Mouse (Mus musculus): Measurements from ENCODE around the gene Tc2n.
"Not testable (repeated sequence)": the region's sequence is repeated elsewhere in the genome, so short reads cannot be mapped to it uniquely, and the experiment has no call there.

The Tc2n gene

GRCm38 (mm10) chr12:101718054-101718754 lies at the start of gene Tc2n:
Tc2n (minus strand) TSS chr12:101718523.
- peak; percentile 78 for DNase-seq (ENCODE audit: low spot score)

- no peak for DNase-seq (ENCODE audit: low spot score)
These were observed 49.2 kb upstream of the Tc2n start for GRCm38 (mm10) chr12:101767306-101768053.

GRCm38 (mm10) chr12:101766228-101766852 lies 48.0 kb upstream of the Tc2n start:
- DNase-seq (ENCODE audit: low spot score): peak; percentile 4

GRCm38 (mm10) chr12:101764870-101765269 lies 46.5 kb upstream of the Tc2n start:
- DNase-seq (ENCODE audit: low spot score): no peak

DNA sequence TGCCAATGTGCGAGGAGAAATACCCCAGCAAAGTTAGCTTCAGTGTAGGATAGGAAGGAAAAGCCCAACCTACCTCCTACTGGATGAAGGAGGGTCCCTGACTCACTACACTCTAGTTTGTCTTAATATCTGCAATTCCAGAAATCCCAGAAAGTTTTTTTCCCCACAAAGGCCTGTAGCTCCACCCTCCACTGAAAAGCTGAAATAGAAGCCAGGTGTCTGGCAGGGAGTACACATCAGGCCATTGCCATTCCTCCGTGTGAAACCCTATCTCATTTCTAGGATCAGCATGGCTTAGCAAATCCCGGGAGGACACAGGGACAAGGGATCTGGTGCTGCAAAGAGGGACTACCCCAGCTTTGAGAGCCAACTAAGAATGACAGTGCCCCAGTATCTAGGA lies 44.7 kb upstream of the Tc2n start:
- no peak for DNase-seq (ENCODE audit: low spot score)

- no peak for DNase-seq (ENCODE audit: low spot score)
These were observed 43.7 kb upstream of the Tc2n start for GRCm38 (mm10) chr12:101762054-101762453.

- no peak for DNase-seq (ENCODE audit: low spot score)
These were observed 41.2 kb upstream of the Tc2n start for GRCm38 (mm10) chr12:101759440-101760045.

DNA sequence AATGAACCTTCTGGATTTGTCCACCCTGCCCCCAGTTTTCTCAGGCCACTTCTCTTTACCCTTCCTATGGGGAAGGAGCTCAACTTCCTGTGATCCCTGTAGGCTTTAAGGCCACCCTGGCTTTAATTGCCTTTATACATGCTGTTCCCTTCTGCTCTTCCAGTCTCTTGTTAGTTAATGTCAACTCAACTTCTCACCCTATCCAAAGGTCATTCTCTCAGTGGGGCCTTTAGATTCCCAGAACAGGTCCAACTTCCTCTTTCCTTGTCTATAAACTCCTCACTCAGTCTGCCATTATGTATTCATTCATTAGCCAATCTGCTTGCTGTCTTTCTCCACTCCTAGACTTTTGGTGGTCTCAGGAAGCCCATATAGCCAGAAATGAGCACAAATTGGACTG lies 40.4 kb upstream of the Tc2n start:
- DNase-seq (ENCODE audit: low spot score): no peak

- DNase-seq (ENCODE audit: low spot score): no peak
These were observed 24.1 kb upstream of the Tc2n start for GRCm38 (mm10) chr12:101742375-101742774.

GRCm38 (mm10) chr12:101740486-101740885 lies 22.2 kb upstream of the Tc2n start:
- no peak for DNase-seq (ENCODE audit: low spot score)

- DNase-seq (ENCODE audit: low spot score): no peak
These were observed 21.7 kb upstream of the Tc2n start for GRCm38 (mm10) chr12:101740045-101740444.

DNA sequence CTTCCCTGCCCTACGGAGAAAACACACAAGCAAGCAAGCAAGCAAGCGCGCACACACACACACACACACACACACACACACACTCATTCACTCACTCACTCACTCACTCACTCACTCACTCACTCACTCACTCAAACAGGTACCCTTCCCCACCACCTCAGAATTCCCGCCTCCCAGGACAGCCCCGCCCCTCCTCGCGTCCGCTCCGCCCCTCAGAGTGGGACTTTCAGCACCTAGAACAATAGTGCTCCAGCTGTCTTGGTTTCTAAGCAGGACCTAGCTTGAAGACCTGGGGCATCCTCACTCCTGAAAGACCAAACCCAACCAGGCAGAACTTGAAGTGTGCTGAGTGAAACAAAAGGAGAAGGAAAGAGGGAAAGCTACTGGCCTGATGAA lies 430 bp upstream of the Tc2n start:
- peak; percentile 60 for DNase-seq (ENCODE audit: low spot score)

DNA sequence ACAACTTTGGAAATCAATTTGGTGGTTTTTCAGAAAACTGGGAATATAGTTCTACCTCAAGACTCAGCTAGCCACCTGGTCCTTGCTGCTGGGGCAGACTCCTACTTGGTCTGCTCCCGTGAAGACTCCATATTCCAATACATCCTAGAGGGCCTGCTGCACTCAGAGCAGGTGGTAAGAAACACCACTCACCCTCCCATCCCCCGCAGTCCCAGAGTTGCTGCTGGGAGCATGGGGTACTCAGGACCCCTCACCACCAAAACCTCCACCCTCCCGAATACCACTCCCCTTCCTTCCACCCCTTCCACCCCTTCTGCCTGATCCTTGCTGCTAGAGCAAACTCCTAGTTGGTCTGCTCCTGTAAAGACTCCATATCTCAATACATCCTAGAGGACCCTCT lies 19.1 kb downstream of the Tc2n start:
- no peak for DNase-seq (ENCODE audit: low spot score)

GRCm38 (mm10) chr12:101696521-101696920 lies 21.8 kb downstream of the Tc2n start:
- no peak for DNase-seq (ENCODE audit: low spot score)

DNA sequence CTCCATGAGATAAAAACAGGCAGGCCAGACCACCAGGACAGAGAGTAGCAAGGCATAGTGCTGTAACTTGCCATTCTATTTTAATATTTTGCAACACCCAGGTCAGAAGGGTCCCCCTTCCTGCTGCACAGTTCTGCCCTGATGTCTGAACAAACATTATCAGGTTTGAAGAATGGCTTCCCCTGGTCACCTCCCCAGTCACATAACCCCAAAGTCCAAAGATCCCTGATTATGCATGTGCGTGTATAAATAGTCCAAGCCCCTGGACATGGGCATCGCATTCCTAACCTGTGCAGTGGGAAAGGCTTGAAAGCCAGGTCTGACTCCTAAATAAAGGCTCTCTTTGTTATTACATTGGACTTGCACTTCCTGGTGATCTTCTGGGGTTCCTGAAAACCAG lies 37.8 kb downstream of the Tc2n start:
- no peak for DNase-seq (ENCODE audit: low spot score)

DNA sequence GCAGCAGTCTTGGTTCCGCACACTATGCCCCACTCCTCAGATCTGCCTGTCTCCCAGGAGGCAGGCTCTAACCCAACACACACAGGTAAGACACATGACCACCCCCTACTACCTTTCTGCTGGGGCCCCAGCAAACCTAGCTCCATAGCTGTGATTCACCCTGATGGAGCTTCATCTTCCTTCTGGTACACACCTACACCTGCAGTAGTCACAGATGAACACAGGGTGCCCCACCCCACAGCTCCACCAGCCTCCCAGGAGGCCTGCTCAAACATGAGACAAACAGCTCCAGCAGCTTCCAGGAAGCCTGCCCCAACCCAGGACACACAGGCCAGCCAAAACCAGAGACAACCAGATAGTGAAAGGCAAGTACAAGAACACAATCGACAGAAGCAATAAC lies 50.8 kb downstream of the Tc2n start:
- DNase-seq (ENCODE audit: low spot score): no peak

DNA sequence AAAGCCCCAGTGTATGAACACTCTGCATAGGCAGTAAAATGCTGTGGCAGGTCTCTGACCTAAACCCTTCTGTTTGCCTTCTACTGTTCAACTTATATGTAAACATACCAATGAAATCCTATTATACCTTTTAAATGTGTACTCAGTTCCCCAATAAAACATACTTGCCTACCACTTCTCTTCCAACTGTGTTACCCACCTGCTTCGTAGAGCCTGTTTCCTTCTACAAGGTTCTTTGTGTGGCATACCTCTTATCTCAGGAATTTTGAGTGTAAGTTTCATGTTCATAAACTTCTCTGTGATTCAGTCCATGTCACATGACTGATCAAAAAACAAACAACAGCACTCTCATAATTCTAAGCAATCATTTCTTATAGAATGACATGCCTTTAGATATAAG lies 85.2 kb downstream of the Tc2n start:
- DNase-seq (ENCODE audit: low spot score): no peak

- not testable (repeated sequence) for DNase-seq (ENCODE audit: low spot score)
These were observed 111.7 kb downstream of the Tc2n start for GRCm38 (mm10) chr12:101606622-101607021.

Measured in retina, embryonic 14.5 days (tissue).